Mouse (Mus musculus) ES-Bruce4 (cell line): Measurements from ENCODE around the gene Gpr55. TPM values are rescaled to one million over a fixed set of nuclear protein-coding genes. Genes with fewer than 3 reads are reported as not detected.
A peak's percentile ranks its signal among the peaks of the same experiment; 100 is the strongest.

Source experiments
- H3K27ac ChIP-seq: 2 replicates; pipeline ENCODE4 v1.5.1; 2012; ENCODE audit warnings: low read length, inconsistent platforms; ENCODE audit not compliant: insufficient read depth
- H3K27me3 ChIP-seq: 2 replicates; pipeline ENCODE4 v1.6.1; 2012; ENCODE audit warnings: mild to moderate bottlenecking, low read length, inconsistent platforms; ENCODE audit not compliant: control insufficient read depth, poor library complexity, insufficient read depth, severe bottlenecking
- H3K36me3 ChIP-seq: 2 replicates; pipeline ENCODE4 v1.6.1; 2012; ENCODE audit warnings: inconsistent platforms, mild to moderate bottlenecking, low read length, moderate library complexity; ENCODE audit not compliant: control insufficient read depth, poor library complexity, insufficient read depth, severe bottlenecking
- H3K4me1 ChIP-seq: one replicate; pipeline ENCODE4 v1.8.1; 2011; ENCODE audit warnings: low read length; ENCODE audit not compliant: control insufficient read depth, insufficient read depth
- H3K4me3 ChIP-seq: 2 replicates; pipeline ENCODE4 v1.5.1; 2011; ENCODE audit warnings: low read depth, mild to moderate bottlenecking, low read length
- H3K9ac ChIP-seq: 2 replicates; pipeline ENCODE4 v1.6.1; 2012; ENCODE audit warnings: low read depth, mild to moderate bottlenecking, inconsistent platforms; ENCODE audit not compliant: poor library complexity, severe bottlenecking
- H3K9me3 ChIP-seq: replicated peaks from 2 replicates; pipeline ENCODE4 v1.6.1; 2012; ENCODE audit warnings: mild to moderate bottlenecking, low read length, inconsistent platforms; ENCODE audit not compliant: control insufficient read depth, poor library complexity, insufficient read depth, severe bottlenecking
- CTCF ChIP-seq: IDR thresholded peaks from one replicate; pipeline ENCODE4 v1.8.1; 2011; ENCODE audit warnings: low read depth, low read length
- EP300 ChIP-seq: IDR thresholded peaks from 2 replicates; pipeline ENCODE4 v1.6.1; 2011; ENCODE audit warnings: low read depth, low read length; ENCODE audit not compliant: insufficient read depth
- POLR2A ChIP-seq: IDR thresholded peaks from one replicate; pipeline ENCODE4 v1.8.1; 2011; ENCODE audit warnings: low read length; ENCODE audit not compliant: insufficient read depth
- polyA plus RNA-seq: library from polyadenylated mRNA; stranded (reverse); fragments of >200 nt; gene quantifications from 2 replicates; pipeline ENCODE4 v1.2.4, GENCODE M21; 2011; ENCODE audit warnings: low read depth; ENCODE audit not compliant: missing spikeins, insufficient read depth, insufficient read length

Gene Gpr55
- polyA plus RNA-seq, 1 experiment: not detected

DNA sequence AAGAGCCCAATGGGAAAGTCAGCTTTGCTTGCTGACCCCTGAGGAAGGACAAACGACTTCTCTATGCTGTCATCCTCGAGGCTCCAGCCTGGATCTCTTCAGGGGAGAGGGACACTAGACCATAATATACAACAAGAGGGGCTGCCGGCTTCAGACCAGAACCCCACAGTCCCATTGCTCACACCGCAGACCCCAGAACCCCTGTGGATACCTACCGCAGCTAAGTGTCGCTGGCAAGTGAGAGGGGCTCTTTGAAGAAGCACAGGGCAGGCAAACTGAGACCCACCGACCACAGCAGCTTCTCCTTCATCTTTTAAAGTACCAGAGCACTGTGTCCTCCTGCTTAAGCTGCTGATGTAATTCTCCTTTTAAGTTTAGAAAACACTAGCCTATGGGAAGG, 26.2 kb downstream of the Gpr55 start:
- no peak for TF ChIP-seq CTCF
- TF ChIP-seq EP300: no peak
- no peak for TF ChIP-seq POLR2A
- H3K4me1 ChIP-seq: no peaks in the 10 kb centered on the region

DNA sequence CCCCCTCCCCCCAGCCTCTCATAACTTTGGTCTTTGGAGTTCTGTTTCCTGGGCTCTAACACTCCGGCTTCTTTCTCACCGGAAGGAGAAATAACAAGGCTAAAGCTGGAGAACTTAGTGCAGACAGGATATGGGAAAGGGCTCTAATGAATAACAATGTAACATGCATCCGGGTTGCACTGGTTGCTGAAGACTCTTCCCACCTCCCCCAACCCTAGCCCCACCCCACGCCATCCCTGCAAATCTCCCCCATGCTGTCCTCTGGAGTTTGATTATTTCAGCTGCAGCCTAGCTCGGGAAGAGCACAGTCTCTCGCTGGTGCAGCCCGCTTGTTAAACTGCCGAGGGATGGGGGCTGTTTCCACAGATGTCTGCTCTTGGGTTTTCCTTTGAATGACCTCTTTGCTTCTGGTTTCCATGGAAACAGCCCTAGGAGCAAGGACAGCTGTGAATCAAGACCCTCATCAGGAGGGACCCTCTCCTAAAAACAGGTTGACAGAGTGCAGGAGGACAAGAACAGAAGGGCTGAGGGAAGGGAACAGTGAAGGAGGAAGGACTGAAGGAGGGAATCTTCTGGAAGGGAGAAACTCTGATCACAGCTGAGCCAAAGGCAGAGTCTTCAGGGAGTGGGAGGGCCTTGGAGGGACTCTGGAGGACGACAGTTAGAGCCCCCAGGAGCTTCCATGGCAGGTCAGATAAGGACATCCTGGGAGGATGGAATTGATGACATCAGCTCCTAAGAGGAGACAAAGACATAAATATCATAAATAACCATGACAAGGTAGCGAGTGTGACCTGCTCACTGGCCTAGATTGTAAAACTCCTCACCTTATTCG, 27.0 kb downstream of the Gpr55 start:
- Histone ChIP-seq H3K9me3 (no peaks in the 10 kb centered on the region), H3K4me3 (no peak overlapping the region), H3K36me3 (no peaks in the 10 kb centered on the region), H3K27me3 (no peaks in the 10 kb centered on the region), H3K4me1 (no peaks in the 10 kb centered on the region), H3K9ac (no peak overlapping the region), H3K27ac (no peak overlapping the region)
- 0 out of 2 replicates have a peak, but pooled peaks have one; percentile 11 for TF ChIP-seq EP300
- no peak for TF ChIP-seq CTCF

More for the DNA sequence above, 26.2 kb downstream of the Gpr55 start:
- H3K27me3 ChIP-seq: no peaks in the 10 kb centered on the region
- H3K9ac ChIP-seq: no peak overlapping the region
- H3K27ac ChIP-seq: no peak overlapping the region
- no peaks in the 10 kb centered on the region for H3K36me3 ChIP-seq
- no peak overlapping the region for H3K4me3 ChIP-seq
- no peaks in the 10 kb centered on the region for H3K9me3 ChIP-seq

DNA sequence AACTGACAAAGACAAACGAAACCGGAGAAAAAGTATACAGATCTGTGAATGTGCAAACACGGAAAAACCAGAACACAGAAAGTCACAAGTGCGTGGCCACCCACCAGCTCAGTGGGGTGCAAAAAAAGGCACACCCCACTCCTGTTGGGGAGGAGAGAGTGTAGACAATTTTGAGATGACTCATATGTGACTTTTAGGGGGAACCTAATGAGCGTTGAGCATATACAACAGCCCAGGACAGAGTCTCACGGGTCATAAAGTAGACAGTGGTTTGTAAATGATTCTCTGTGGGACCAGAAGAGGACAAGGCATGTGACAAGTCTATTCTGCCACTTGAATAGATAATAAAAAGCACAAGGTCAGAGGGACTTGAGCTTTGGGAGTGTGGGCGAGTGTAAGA, 27.6 kb downstream of the Gpr55 start:
- Histone ChIP-seq H3K27me3 (no peaks in the 10 kb centered on the region), H3K27ac (no peak overlapping the region), H3K4me1 (no peaks in the 10 kb centered on the region), H3K4me3 (no peak overlapping the region), H3K9me3 (no peaks in the 10 kb centered on the region), H3K36me3 (no peaks in the 10 kb centered on the region), H3K9ac (no peak overlapping the region)
- TF ChIP-seq EP300 (no peak), CTCF (no peak), POLR2A (no peak)

DNA sequence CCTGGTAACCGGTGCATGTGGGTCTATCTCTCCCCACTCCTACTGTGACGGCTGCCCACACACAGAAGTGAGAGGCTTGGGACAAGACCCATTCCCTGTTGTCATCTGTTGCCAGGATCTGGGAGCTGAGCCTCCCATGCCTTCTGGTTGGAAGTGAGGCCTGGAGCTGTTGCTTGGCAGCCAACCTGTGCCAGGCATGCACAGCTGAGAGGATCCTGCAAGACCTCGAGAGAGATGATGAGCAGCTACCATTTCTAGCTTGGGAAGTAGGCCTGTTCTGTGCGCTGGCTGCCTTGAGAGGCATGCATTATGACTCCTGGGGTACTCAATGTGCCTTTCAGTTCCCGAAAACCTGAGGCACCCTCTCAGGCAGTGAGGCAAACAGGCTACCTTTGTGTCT, 29.6 kb downstream of the Gpr55 start:
- H3K4me3 ChIP-seq: no peak overlapping the region
- H3K9me3 ChIP-seq: no peaks in the 10 kb centered on the region
- H3K27ac ChIP-seq: no peak overlapping the region
- no peaks in the 10 kb centered on the region for H3K36me3 ChIP-seq
- H3K4me1 ChIP-seq: no peaks in the 10 kb centered on the region
- H3K9ac ChIP-seq: no peak overlapping the region
- no peaks in the 10 kb centered on the region for H3K27me3 ChIP-seq
- TF ChIP-seq EP300 (no peak), POLR2A (no peak), CTCF (no peak)

DNA sequence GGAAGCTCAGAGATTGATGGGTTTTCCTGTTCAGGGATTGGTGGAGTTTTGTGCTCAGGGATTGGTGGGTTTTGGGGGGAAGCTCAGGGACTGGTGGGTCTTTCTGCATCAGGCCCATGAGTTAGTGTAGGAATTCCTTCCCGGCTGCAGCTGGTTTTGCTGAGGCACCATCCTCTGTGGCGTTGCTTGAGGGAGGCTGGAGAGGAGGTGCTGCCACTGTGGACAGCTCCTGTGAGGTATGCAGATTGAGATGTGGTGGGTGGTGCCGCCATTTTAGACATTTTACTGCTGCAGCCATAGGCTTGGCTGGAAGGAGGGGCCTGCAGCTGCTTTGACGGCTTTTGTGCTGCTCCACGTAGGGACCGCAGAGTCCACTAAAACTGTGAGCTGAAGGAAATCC, 31.4 kb downstream of the Gpr55 start:
- H3K9me3 ChIP-seq: no peaks in the 10 kb centered on the region
- H3K4me3 ChIP-seq: no peak overlapping the region
- TF ChIP-seq POLR2A: no peak
- TF ChIP-seq EP300: no peak
- no peak for TF ChIP-seq CTCF
- no peaks in the 10 kb centered on the region for H3K4me1 ChIP-seq
- H3K36me3 ChIP-seq: no peaks in the 10 kb centered on the region
- no peaks in the 10 kb centered on the region for H3K27me3 ChIP-seq
- H3K9ac ChIP-seq: no peak overlapping the region
- no peak overlapping the region for H3K27ac ChIP-seq

DNA sequence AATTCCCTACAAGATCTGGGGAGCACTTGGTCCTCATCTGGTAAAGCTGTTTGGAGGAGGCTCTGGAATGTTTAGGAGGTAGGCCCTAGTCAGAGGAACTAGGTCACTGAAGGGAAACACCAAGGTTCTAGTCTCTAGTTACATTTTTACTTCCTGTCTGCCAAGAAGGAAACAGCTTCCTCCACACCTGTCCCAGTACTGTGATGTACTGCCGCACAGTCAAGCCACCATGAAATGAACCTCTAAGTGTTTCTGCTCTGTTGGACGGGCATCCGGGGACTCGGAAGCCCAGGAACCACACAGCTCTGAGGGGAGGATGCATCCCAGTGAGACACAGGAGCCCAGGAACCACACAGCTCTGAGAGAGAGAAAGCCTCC, 32.1 kb downstream of the Gpr55 start:
- Histone ChIP-seq H3K27ac (no peak overlapping the region), H3K9ac (no peak overlapping the region), H3K27me3 (no peaks in the 10 kb centered on the region), H3K9me3 (no peaks in the 10 kb centered on the region), H3K4me3 (no peak overlapping the region), H3K4me1 (no peaks in the 10 kb centered on the region), H3K36me3 (no peaks in the 10 kb centered on the region)
- no peak for TF ChIP-seq CTCF
- no peak for TF ChIP-seq EP300
- no peak for TF ChIP-seq POLR2A
